Mouse (Mus musculus) layer of hippocampus, postnatal 25 days (tissue): ENCODE measurements at regions not wholly inside any gene's neighbourhood (a gene's known extent, or its start where the extent isn't known, plus 50 kb on each side); places are given as distances from the start of the nearest gene placed in this dataset.

Experiments
- DNase-seq, 2 experiments: peaks; one replicate each; pipeline ENCODE4 v3.0.0; 2022; ENCODE audit warnings: mixed read lengths in 2 of 2, low spot score in 1 of 2; ENCODE audit errors: extremely low spot score in 1 of 2

GRCm38 (mm10) chr17:75906643-75907042 lies 354.9 kb upstream of the Fam98a start:
- no peak for DNase-seq

GRCm38 (mm10) chr17:75895436-75895835 lies 343.7 kb upstream of the Fam98a start:
- DNase-seq = no peak

- no peak for DNase-seq
Measured at GRCm38 (mm10) chr17:75894934-75895333, 343.2 kb upstream of the Fam98a start.

GRCm38 (mm10) chr17:75893559-75893958 lies 341.8 kb upstream of the Fam98a start:
- no peak for DNase-seq

GRCm38 (mm10) chr17:75892156-75892555 lies 340.4 kb upstream of the Fam98a start:
- DNase-seq = no peak

- no peak for DNase-seq
Measured at GRCm38 (mm10) chr17:75891564-75891963, 339.8 kb upstream of the Fam98a start.

GRCm38 (mm10) chr17:75877848-75878247 lies 326.1 kb upstream of the Fam98a start:
- no peak for DNase-seq

GRCm38 (mm10) chr17:75876895-75877294 lies 325.1 kb upstream of the Fam98a start:
- DNase-seq = no peak

- DNase-seq = no peak
Measured at GRCm38 (mm10) chr17:75874535-75874934, 322.8 kb upstream of the Fam98a start.

- peak in 1 of 2 experiments; percentile 24 for DNase-seq
Measured at GRCm38 (mm10) chr17:75870492-75870891, 318.7 kb upstream of the Fam98a start.

- no peak for DNase-seq
Measured at GRCm38 (mm10) chr17:75857015-75857414, 305.3 kb upstream of the Fam98a start.

GRCm38 (mm10) chr17:75815997-75816626 lies 264.4 kb upstream of the Fam98a start:
- DNase-seq = no peak

GRCm38 (mm10) chr17:75812163-75812562 lies 260.4 kb upstream of the Fam98a start:
- DNase-seq = no peak

GRCm38 (mm10) chr17:75808524-75809326 lies 257.0 kb upstream of the Fam98a start:
- DNase-seq = no peak

- no peak for DNase-seq
Measured at GRCm38 (mm10) chr17:75808025-75808424, 256.3 kb upstream of the Fam98a start.

- DNase-seq = no peak
Measured at GRCm38 (mm10) chr17:75804358-75804757, 252.6 kb upstream of the Fam98a start.

- DNase-seq = no peak
Measured at GRCm38 (mm10) chr17:75796380-75796779, 244.6 kb upstream of the Fam98a start.

- DNase-seq = no peak
Measured at GRCm38 (mm10) chr17:75795772-75796171, 244.0 kb upstream of the Fam98a start.

GRCm38 (mm10) chr17:75779770-75780169 lies 228.0 kb upstream of the Fam98a start:
- DNase-seq = peak in 1 of 2 experiments; percentile 38

- no peak for DNase-seq
Measured at GRCm38 (mm10) chr17:75776611-75777010, 224.9 kb upstream of the Fam98a start.

GRCm38 (mm10) chr17:75775518-75775917 lies 223.8 kb upstream of the Fam98a start:
- no peak for DNase-seq

GRCm38 (mm10) chr17:75772861-75773260 lies 221.1 kb upstream of the Fam98a start:
- DNase-seq = no peak
